ENCODE assay signal across 12 mouse cellular contexts in the genomic region with DNA sequence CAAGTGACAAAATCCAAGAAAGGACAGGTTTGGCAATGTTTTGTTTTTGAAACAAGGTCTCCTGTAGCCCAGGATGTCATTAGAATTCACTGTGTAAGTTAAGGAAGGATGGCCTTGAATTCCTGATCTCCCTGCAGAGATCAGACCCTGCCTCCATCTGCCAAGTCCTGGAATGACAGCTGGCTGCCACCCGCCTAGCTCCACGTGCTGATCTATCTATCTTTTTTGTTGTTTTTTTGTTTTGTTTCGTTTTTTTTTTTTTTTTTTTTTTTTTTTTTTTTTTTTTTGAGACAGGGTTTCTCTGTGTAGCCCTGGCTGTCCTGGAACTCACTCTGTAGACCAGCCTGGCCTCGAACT. TPM values are rescaled to one million over a fixed set of nuclear protein-coding genes. Genes with fewer than 3 reads are reported as not detected.
DNase-seq lines count a peak whose midpoint lies in the region; ATAC-seq and TF ChIP-seq lines count a peak whose summit lies in the region.
"Not testable (repeated sequence)": the region's sequence is repeated elsewhere in the genome, so short reads cannot be mapped to it uniquely, and the experiment has no call there.
"Had no signal": no experiment of that assay in that cellular context is flagged by ENCODE, and none has a peak within 500 bp of the region (broad histone marks: within the 10 kb centered on the region; RNA-seq: fewer than 3 reads in every experiment).

No protein-coding gene starts in this region.

- peak overlapping the region; percentile 66; the same call in 1 of the 2 replicates for H3K4me2 ChIP-seq in embryonic facial prominence, embryonic 12.5 days (replicated peaks)
- peak overlapping the region; percentile 58 for H3K4me2 ChIP-seq in forebrain, postnatal 0 days (ENCODE audit: low read depth)
- peak overlapping the region; percentile 61 for H3K4me2 ChIP-seq in hindbrain, embryonic 12.5 days (replicated peaks)
- peak overlapping the region; percentile 63; the same call in 1 of the 2 replicates for H3K4me2 ChIP-seq in kidney, postnatal 0 days (ENCODE audit: low read length)
- peak overlapping the region; percentile 89 for H3K4me2 ChIP-seq in liver, embryonic 14.5 days (ENCODE audit: low read depth)
- H3K4me2 ChIP-seq in midbrain, embryonic 14.5 days (ENCODE audit: low read length) = peak overlapping the region; percentile 94
- peak overlapping the region; percentile 67 for H3K4me2 ChIP-seq in stomach, embryonic 15.5 days

- not testable (repeated sequence) for TF ChIP-seq CTCF in forebrain, postnatal 0 days (IDR thresholded peaks at IDR 0.05; ENCODE audit: low read depth); kidney, postnatal 0 days (IDR thresholded peaks at IDR 0.05; ENCODE audit: low read depth); liver, embryonic 14.5 days (IDR thresholded peaks at IDR 0.05; ENCODE audit: low read depth)

- in situ Hi-C loops in ES-E14 (cut with MboI; ENCODE audit: low sequenced_read_pairs in 2 of 2, unreplicated experiment in 2 of 2) = not testable (repeated sequence)

- ATAC-seq in embryonic facial prominence, embryonic 12.5 days (ENCODE audit: insufficient number of reproducible peaks, insufficient read depth, low FRiP score, low TSS enrichment); hindbrain, embryonic 12.5 days (ENCODE audit: low FRiP score); kidney, postnatal 0 days (replicated peaks; ENCODE audit: low FRiP score, low read depth); liver, embryonic 14.5 days (ENCODE audit: insufficient read depth); stomach, embryonic 15.5 days (ENCODE audit: insufficient read depth, low FRiP score, low read depth): not testable (repeated sequence)
- peak; percentile 23; the same call in 1 of the 2 replicates for ATAC-seq in forebrain, postnatal 0 days
- peak; percentile 21; the same call in 1 of the 2 replicates for ATAC-seq in midbrain, embryonic 14.5 days (ENCODE audit: low FRiP score, low TSS enrichment)

- peaks cover 36% of the 10 kb centered on the region for H3K36me3 ChIP-seq in ES-E14 (ENCODE audit: control insufficient read depth, insufficient read depth, low read length, poor library complexity, severe bottlenecking)
- peaks cover 29% of the 10 kb centered on the region for H3K36me3 ChIP-seq in embryonic facial prominence, embryonic 12.5 days
- peaks cover 27% of the 10 kb centered on the region for H3K36me3 ChIP-seq in forebrain, postnatal 0 days (ENCODE audit: insufficient read depth)
- peaks cover 31% of the 10 kb centered on the region for H3K36me3 ChIP-seq in hindbrain, embryonic 12.5 days
- H3K36me3 ChIP-seq in kidney, postnatal 0 days (ENCODE audit: insufficient read depth, low read length) = peaks cover 25% of the 10 kb centered on the region
- H3K36me3 ChIP-seq in liver, embryonic 14.5 days (replicated peaks; ENCODE audit: control insufficient read depth, insufficient read depth, low read depth) = peaks cover 33% of the 10 kb centered on the region
- H3K36me3 ChIP-seq in midbrain, embryonic 14.5 days (ENCODE audit: control insufficient read depth, insufficient read depth, low read length) = peaks cover 30% of the 10 kb centered on the region
- peaks cover 29% of the 10 kb centered on the region for H3K36me3 ChIP-seq in stomach, embryonic 15.5 days

- H3K4me1 ChIP-seq in ES-E14 (ENCODE audit: control insufficient read depth in 2 of 2, insufficient read depth in 2 of 2, low read length in 2 of 2, poor library complexity in 1 of 2); kidney, postnatal 0 days (replicated peaks; ENCODE audit: insufficient read depth, low read length): not testable (repeated sequence)
- peaks cover 29% of the 10 kb centered on the region for H3K4me1 ChIP-seq in embryonic facial prominence, embryonic 12.5 days
- peaks cover 18% of the 10 kb centered on the region for H3K4me1 ChIP-seq in forebrain, postnatal 0 days (ENCODE audit: insufficient read depth)
- H3K4me1 ChIP-seq in hindbrain, embryonic 12.5 days = peaks cover 45% of the 10 kb centered on the region
- peaks cover 5 to 19% of the 10 kb centered on the region in 2 experiments for H3K4me1 ChIP-seq in liver, embryonic 14.5 days (replicated peaks; ENCODE audit: control insufficient read depth in 2 of 2, insufficient read depth in 2 of 2, low read length in 1 of 2)
- H3K4me1 ChIP-seq in midbrain, embryonic 14.5 days (ENCODE audit: control insufficient read depth, insufficient read depth, low read length) = peaks cover 27% of the 10 kb centered on the region
- peaks cover 52% of the 10 kb centered on the region for H3K4me1 ChIP-seq in stomach, embryonic 15.5 days

- H3K4me3 ChIP-seq in ES-E14 (ENCODE audit: insufficient read depth in 1 of 2, low read depth in 1 of 2, low read length in 2 of 2, poor library complexity in 1 of 2, severe bottlenecking in 1 of 2); embryonic facial prominence, embryonic 12.5 days; kidney, postnatal 0 days (replicated peaks; ENCODE audit: low read depth, low read length): not testable (repeated sequence)
- peak overlapping the region; percentile 35; the same call in 1 of the 2 replicates for H3K4me3 ChIP-seq in forebrain, postnatal 0 days (ENCODE audit: low read depth, low read length)
- peak overlapping the region; percentile 35; the same call in 1 of the 2 replicates for H3K4me3 ChIP-seq in hindbrain, embryonic 12.5 days
- peak overlapping the region in 1 of 2 experiments; percentile 34; a peak in 1 of 4 replicates for H3K4me3 ChIP-seq in liver, embryonic 14.5 days (ENCODE audit: insufficient read depth in 1 of 2, low read depth in 2 of 2, low read length in 2 of 2)
- H3K4me3 ChIP-seq in midbrain, embryonic 14.5 days (replicated peaks; ENCODE audit: low read depth, low read length) = 0 out of 2 replicates have a peak overlapping the region, but pooled peaks have one; percentile 38
- H3K4me3 ChIP-seq in stomach, embryonic 15.5 days (replicated peaks) = peak overlapping the region; percentile 29

- not testable (repeated sequence) for H3K27me3 ChIP-seq in embryonic facial prominence, embryonic 12.5 days; forebrain, postnatal 0 days (ENCODE audit: insufficient read depth, low read length); hindbrain, embryonic 12.5 days; kidney, postnatal 0 days (ENCODE audit: insufficient read depth, low read length); liver, embryonic 14.5 days (ENCODE audit: control insufficient read depth, insufficient read depth, low read length); midbrain, embryonic 14.5 days (ENCODE audit: control insufficient read depth, insufficient read depth, low read length); stomach, embryonic 15.5 days (replicated peaks)

- not testable (repeated sequence) for TF ChIP-seq EP300 in liver, embryonic 14.5 days (IDR thresholded peaks at IDR 0.05; ENCODE audit: low read depth)

- not testable (repeated sequence) for H3K27ac ChIP-seq in ES-E14 (ENCODE audit: insufficient read depth, low read depth, low read length, poor library complexity, severe bottlenecking)
- peak overlapping the region; percentile 90 for H3K27ac ChIP-seq in embryonic facial prominence, embryonic 12.5 days
- H3K27ac ChIP-seq in forebrain, postnatal 0 days (ENCODE audit: low read depth, low read length) = peak overlapping the region; percentile 95
- H3K27ac ChIP-seq in hindbrain, embryonic 12.5 days = peak overlapping the region; percentile 97
- H3K27ac ChIP-seq in kidney, postnatal 0 days = peak overlapping the region; percentile 85
- H3K27ac ChIP-seq in liver, embryonic 14.5 days = peak overlapping the region; percentile 59
- peak overlapping the region; percentile 98 for H3K27ac ChIP-seq in midbrain, embryonic 14.5 days (replicated peaks; ENCODE audit: low read depth, low read length)
- H3K27ac ChIP-seq in stomach, embryonic 15.5 days = peak overlapping the region; percentile 79

- not testable (repeated sequence) for DNase-seq in ES-E14 (ENCODE audit: low read depth, low spot score); forebrain, postnatal 0 days; kidney, postnatal 0 days (ENCODE audit: low spot score); liver, embryonic 14.5 days (ENCODE audit: low read depth in 3 of 3, low spot score in 3 of 3); midbrain, embryonic 14.5 days

- not testable (repeated sequence) for H3K9ac ChIP-seq in ES-E14 (ENCODE audit: insufficient read depth, low read depth, low read length, poor library complexity, severe bottlenecking); embryonic facial prominence, embryonic 12.5 days; kidney, postnatal 0 days (ENCODE audit: low read depth, low read length); liver, embryonic 14.5 days (replicated peaks); stomach, embryonic 15.5 days
- peak overlapping the region; percentile 56 for H3K9ac ChIP-seq in forebrain, postnatal 0 days
- peak overlapping the region; percentile 65; the same call in 1 of the 2 replicates for H3K9ac ChIP-seq in hindbrain, embryonic 12.5 days
- peak overlapping the region; percentile 59 for H3K9ac ChIP-seq in midbrain, embryonic 14.5 days (replicated peaks; ENCODE audit: low read length)

- not testable (repeated sequence) for H3K9me3 ChIP-seq in ES-E14 (ENCODE audit: control insufficient read depth, insufficient read depth, low read depth, low read length); embryonic facial prominence, embryonic 12.5 days; forebrain, postnatal 0 days (ENCODE audit: low read length); hindbrain, embryonic 12.5 days (replicated peaks); kidney, postnatal 0 days (replicated peaks; ENCODE audit: low read length); liver, embryonic 14.5 days (ENCODE audit: control insufficient read depth, low read length); midbrain, embryonic 14.5 days (ENCODE audit: control insufficient read depth, low read length); stomach, embryonic 15.5 days

- 6% methylated on average over 4 of the region's 4 CpGs for WGBS in embryonic facial prominence, embryonic 12.5 days
- WGBS in forebrain, postnatal 0 days = 7% methylated on average over 4 of the region's 4 CpGs
- WGBS in hindbrain, embryonic 12.5 days = 11% methylated on average over 4 of the region's 4 CpGs
- WGBS in kidney, postnatal 0 days = 10% methylated on average over 4 of the region's 4 CpGs
- WGBS in liver, embryonic 14.5 days (ENCODE audit: insufficient replicate concordance) = 7% methylated on average over 4 of the region's 4 CpGs
- 14% methylated on average over 4 of the region's 4 CpGs for WGBS in midbrain, embryonic 14.5 days
- 10% methylated on average over 4 of the region's 4 CpGs for WGBS in stomach, embryonic 15.5 days

RNA-seq across cellular contexts. Expression of a gene that starts 1.1 kb away (rescaled TPM):
- 2,093 and 2,486 TPM in 2 replicates for total RNA-seq in ES-E14 (2012; rRNA removed)
- 552 and 562 TPM in 2 replicates for polyA plus RNA-seq in embryonic facial prominence, embryonic 12.5 days (2016; fragmentation: Nextera tagmentation; extraction: Ambion mirVana)
- 2,084 and 2,175 TPM in 2 replicates for total RNA-seq in forebrain, postnatal 0 days (2014; rRNA removed)
- polyA plus RNA-seq in forebrain, postnatal 0 days (2015; fragmentation: Nextera tagmentation; extraction: Ambion mirVana) = 466 and 485 TPM in 2 replicates
- polyA plus RNA-seq in hindbrain, embryonic 12.5 days (2016; fragmentation: Nextera tagmentation; extraction: Ambion mirVana) = 539 TPM in 2 replicates
- 560 and 590 TPM in 2 replicates for polyA plus RNA-seq in kidney, postnatal 0 days (2015; fragmentation: Nextera tagmentation; extraction: Ambion mirVana)
- 476 and 570 TPM in 2 replicates for polyA plus RNA-seq in liver, embryonic 14.5 days (2012; rRNA removed)
- polyA plus RNA-seq in liver, embryonic 14.5 days (2014; fragmentation: Nextera tagmentation; extraction: Ambion mirVana) = 233 and 270 TPM in 2 replicates
- 479 and 528 TPM in 2 replicates for polyA plus RNA-seq in midbrain, embryonic 14.5 days (2014; fragmentation: Nextera tagmentation; extraction: Ambion mirVana)
- polyA plus RNA-seq in stomach, embryonic 15.5 days (2015; fragmentation: Nextera tagmentation; extraction: Ambion mirVana) = 517 and 544 TPM in 2 replicates

RNA-seq across cellular contexts. Expression of a gene that starts 7.5 kb away (rescaled TPM):
- total RNA-seq in ES-E14 (2012; rRNA removed) = 65.1 and 66.4 TPM in 2 replicates
- 79.5 and 85.3 TPM in 2 replicates for polyA plus RNA-seq in embryonic facial prominence, embryonic 12.5 days (2016; fragmentation: Nextera tagmentation; extraction: Ambion mirVana)
- total RNA-seq in forebrain, postnatal 0 days (2014; rRNA removed) = 64.6 and 68.9 TPM in 2 replicates
- 58.1 TPM in 2 replicates for polyA plus RNA-seq in forebrain, postnatal 0 days (2015; fragmentation: Nextera tagmentation; extraction: Ambion mirVana)
- polyA plus RNA-seq in hindbrain, embryonic 12.5 days (2016; fragmentation: Nextera tagmentation; extraction: Ambion mirVana) = 86.4 and 94.5 TPM in 2 replicates
- 42.8 and 43.3 TPM in 2 replicates for polyA plus RNA-seq in kidney, postnatal 0 days (2015; fragmentation: Nextera tagmentation; extraction: Ambion mirVana)
- 16.6 and 17.6 TPM in 2 replicates for polyA plus RNA-seq in liver, embryonic 14.5 days (2012; rRNA removed)
- 13.0 and 16.5 TPM in 2 replicates for polyA plus RNA-seq in liver, embryonic 14.5 days (2014; fragmentation: Nextera tagmentation; extraction: Ambion mirVana)
- 63.3 and 66.9 TPM in 2 replicates for polyA plus RNA-seq in midbrain, embryonic 14.5 days (2014; fragmentation: Nextera tagmentation; extraction: Ambion mirVana)
- polyA plus RNA-seq in stomach, embryonic 15.5 days (2015; fragmentation: Nextera tagmentation; extraction: Ambion mirVana) = 61.9 and 65.4 TPM in 2 replicates

RNA-seq across cellular contexts. Expression of a gene that starts 7.6 kb away (rescaled TPM):
- total RNA-seq in ES-E14 (2012; rRNA removed) = 37.8 and 50.7 TPM in 2 replicates
- 57.5 and 62.0 TPM in 2 replicates for polyA plus RNA-seq in embryonic facial prominence, embryonic 12.5 days (2016; fragmentation: Nextera tagmentation; extraction: Ambion mirVana)
- total RNA-seq in forebrain, postnatal 0 days (2014; rRNA removed) = 30.1 and 32.5 TPM in 2 replicates
- 28.1 and 35.8 TPM in 2 replicates for polyA plus RNA-seq in forebrain, postnatal 0 days (2015; fragmentation: Nextera tagmentation; extraction: Ambion mirVana)
- polyA plus RNA-seq in hindbrain, embryonic 12.5 days (2016; fragmentation: Nextera tagmentation; extraction: Ambion mirVana) = 56.7 and 59.2 TPM in 2 replicates
- 28.4 and 32.0 TPM in 2 replicates for polyA plus RNA-seq in kidney, postnatal 0 days (2015; fragmentation: Nextera tagmentation; extraction: Ambion mirVana)
- polyA plus RNA-seq in liver, embryonic 14.5 days (2012; rRNA removed) = 11.2 and 13.2 TPM in 2 replicates
- 14.9 and 19.0 TPM in 2 replicates for polyA plus RNA-seq in liver, embryonic 14.5 days (2014; fragmentation: Nextera tagmentation; extraction: Ambion mirVana)
- polyA plus RNA-seq in midbrain, embryonic 14.5 days (2014; fragmentation: Nextera tagmentation; extraction: Ambion mirVana) = 49.2 and 55.7 TPM in 2 replicates
- 41.8 and 44.9 TPM in 2 replicates for polyA plus RNA-seq in stomach, embryonic 15.5 days (2015; fragmentation: Nextera tagmentation; extraction: Ambion mirVana)

RNA-seq across cellular contexts. Expression of a gene that starts 8.3 kb away (rescaled TPM):
- 0.54 and 0.79 TPM in 2 replicates for total RNA-seq in ES-E14 (2012; rRNA removed)
- polyA plus RNA-seq in embryonic facial prominence, embryonic 12.5 days (2016; fragmentation: Nextera tagmentation; extraction: Ambion mirVana) = not detected in 2 replicates
- not detected in 2 replicates for total RNA-seq in forebrain, postnatal 0 days (2014; rRNA removed)
- 0.11 and 0.24 TPM in 2 replicates for polyA plus RNA-seq in forebrain, postnatal 0 days (2015; fragmentation: Nextera tagmentation; extraction: Ambion mirVana)
- not detected in 2 replicates for polyA plus RNA-seq in hindbrain, embryonic 12.5 days (2016; fragmentation: Nextera tagmentation; extraction: Ambion mirVana)
- polyA plus RNA-seq in kidney, postnatal 0 days (2015; fragmentation: Nextera tagmentation; extraction: Ambion mirVana) = not detected in 2 replicates
- polyA plus RNA-seq in liver, embryonic 14.5 days (2012; rRNA removed) = not detected in 2 replicates
- polyA plus RNA-seq in liver, embryonic 14.5 days (2014; fragmentation: Nextera tagmentation; extraction: Ambion mirVana) = not detected in 2 replicates
- 0.23 TPM in 1 of 2 replicates, not detected in the other for polyA plus RNA-seq in midbrain, embryonic 14.5 days (2014; fragmentation: Nextera tagmentation; extraction: Ambion mirVana)
- polyA plus RNA-seq in stomach, embryonic 15.5 days (2015; fragmentation: Nextera tagmentation; extraction: Ambion mirVana) = 0.10 TPM in 1 of 2 replicates, not detected in the other
- total RNA-seq: adrenal gland, postnatal 10 days; gastrocnemius, postnatal 36 days; layer of hippocampus, adult 8-10 months; left cerebral cortex, postnatal 36 days had no signal

RNA-seq across cellular contexts. Expression of a gene that starts 26.5 kb away (rescaled TPM):
- total RNA-seq in ES-E14 (2012; rRNA removed) = not detected in 2 replicates
- 0.20 TPM in 1 of 2 replicates, not detected in the other for polyA plus RNA-seq in embryonic facial prominence, embryonic 12.5 days (2016; fragmentation: Nextera tagmentation; extraction: Ambion mirVana)
- total RNA-seq in forebrain, postnatal 0 days (2014; rRNA removed) = 0.08 TPM in 1 of 2 replicates, not detected in the other
- polyA plus RNA-seq in forebrain, postnatal 0 days (2015; fragmentation: Nextera tagmentation; extraction: Ambion mirVana) = not detected in 2 replicates
- not detected in 2 replicates for polyA plus RNA-seq in hindbrain, embryonic 12.5 days (2016; fragmentation: Nextera tagmentation; extraction: Ambion mirVana)
- polyA plus RNA-seq in kidney, postnatal 0 days (2015; fragmentation: Nextera tagmentation; extraction: Ambion mirVana) = not detected in 2 replicates
- polyA plus RNA-seq in liver, embryonic 14.5 days (2012; rRNA removed) = not detected in 2 replicates
- not detected in 2 replicates for polyA plus RNA-seq in liver, embryonic 14.5 days (2014; fragmentation: Nextera tagmentation; extraction: Ambion mirVana)
- not detected in 2 replicates for polyA plus RNA-seq in midbrain, embryonic 14.5 days (2014; fragmentation: Nextera tagmentation; extraction: Ambion mirVana)
- 0.18 and 0.26 TPM in 2 replicates for polyA plus RNA-seq in stomach, embryonic 15.5 days (2015; fragmentation: Nextera tagmentation; extraction: Ambion mirVana)
